Mouse (Mus musculus): ENCODE data around the gene Zfp978.
"Not testable (repeated sequence)": the region's sequence is repeated elsewhere in the genome, so short reads cannot be mapped to it uniquely, and the experiment has no call there.

DNA sequence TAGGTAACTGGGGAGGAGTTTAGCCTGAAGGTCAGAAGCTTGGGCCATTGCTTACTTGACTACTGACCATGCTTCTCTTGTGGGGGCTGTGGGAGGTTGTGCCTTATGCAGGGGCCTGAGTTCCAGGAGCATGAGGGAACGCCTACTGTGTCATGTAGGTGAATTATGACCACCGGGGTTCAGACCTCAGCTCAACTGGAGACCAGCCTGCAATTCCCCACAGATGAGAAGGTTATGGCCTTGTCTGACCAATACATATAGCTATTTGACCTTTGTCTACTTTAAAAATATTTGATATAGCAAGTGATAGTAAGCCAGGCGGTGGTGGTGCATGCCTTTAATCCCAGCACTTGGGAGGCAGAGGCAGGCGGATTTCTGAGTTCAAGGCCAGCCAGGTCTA, 22.1 kb downstream of the Zfp978 start:
- not testable (repeated sequence) for TF ChIP-seq EP300, CTCF (IDR thresholded peaks at IDR 0.05; ENCODE audit: low read depth)
